Mouse (Mus musculus): Measurements from ENCODE around the gene Ppp1r13b. TPM values are rescaled to one million over a fixed set of nuclear protein-coding genes. Genes with fewer than 3 reads are reported as not detected.

Ppp1r13b gene
- polyA plus RNA-seq, 1 experiment = 34.1 TPM

- peak; percentile 36 for DNase-seq
- no peak overlapping the region for H3K4me3 ChIP-seq (replicated peaks; ENCODE audit: extremely low read depth, low read depth, low read length)
- TF ChIP-seq CTCF (IDR thresholded peaks at IDR 0.05; ENCODE audit: insufficient read depth, low read length) = no peak
- no peak for TF ChIP-seq POLR2A (IDR thresholded peaks at IDR 0.05; ENCODE audit: borderline replicate concordance, extremely low read depth, low read depth, low read length)
- H3K4me1 ChIP-seq (ENCODE audit: control insufficient read depth, insufficient read depth, low read length) = 0 out of 2 replicates have a peak, but pooled peaks cover 7% of the 10 kb centered on the region
- 51% methylated on average over 8 of the region's 8 CpGs for WGBS
Measured at GRCm38 (mm10) chr12:111819936-111820335, 88.0 kb downstream of the Ppp1r13b start.

GRCm38 (mm10) chr12:111817991-111818390 lies 89.9 kb downstream of the Ppp1r13b start:
- no peak for DNase-seq
- peaks cover 12% of the 10 kb centered on the region; the same call in 1 of the 2 replicates for H3K4me1 ChIP-seq (ENCODE audit: control insufficient read depth, insufficient read depth, low read length)
- TF ChIP-seq POLR2A (IDR thresholded peaks at IDR 0.05; ENCODE audit: borderline replicate concordance, extremely low read depth, low read depth, low read length) (no peak), CTCF (IDR thresholded peaks at IDR 0.05; ENCODE audit: insufficient read depth, low read length) (no peak)
- no peak overlapping the region for H3K4me3 ChIP-seq (replicated peaks; ENCODE audit: extremely low read depth, low read depth, low read length)
- 82% methylated on average over 8 of the region's 8 CpGs for WGBS

- no peak for DNase-seq
- Histone ChIP-seq H3K4me3 (replicated peaks; ENCODE audit: extremely low read depth, low read depth, low read length) (no peak overlapping the region), H3K4me1 (ENCODE audit: control insufficient read depth, insufficient read depth, low read length) (peaks cover 13% of the 10 kb centered on the region; the same call in 1 of the 2 replicates)
- 62% methylated on average over 9 of the region's 9 CpGs for WGBS
- TF ChIP-seq CTCF (IDR thresholded peaks at IDR 0.05; ENCODE audit: insufficient read depth, low read length) = no peak
- TF ChIP-seq POLR2A (IDR thresholded peaks at IDR 0.05; ENCODE audit: borderline replicate concordance, extremely low read depth, low read depth, low read length) = no peak
Measured at GRCm38 (mm10) chr12:111816967-111817366, 90.9 kb downstream of the Ppp1r13b start.

- Histone ChIP-seq H3K4me1 (ENCODE audit: control insufficient read depth, insufficient read depth, low read length) (peaks cover 13% of the 10 kb centered on the region; the same call in 1 of the 2 replicates), H3K4me3 (replicated peaks; ENCODE audit: extremely low read depth, low read depth, low read length) (no peak overlapping the region)
- TF ChIP-seq CTCF (IDR thresholded peaks at IDR 0.05; ENCODE audit: insufficient read depth, low read length) (no peak), POLR2A (IDR thresholded peaks at IDR 0.05; ENCODE audit: borderline replicate concordance, extremely low read depth, low read depth, low read length) (no peak)
- no peak for DNase-seq
- 52% methylated on average over 13 of the region's 13 CpGs for WGBS
Measured at GRCm38 (mm10) chr12:111816528-111816927, 91.4 kb downstream of the Ppp1r13b start.

GRCm38 (mm10) chr12:111814769-111815762 lies 92.8 kb downstream of the Ppp1r13b start:
- peak overlapping the region; percentile 72 for H3K4me3 ChIP-seq (replicated peaks; ENCODE audit: extremely low read depth, low read depth, low read length)
- 26% methylated on average over 19 of the region's 19 CpGs for WGBS
- TF ChIP-seq POLR2A (IDR thresholded peaks at IDR 0.05; ENCODE audit: borderline replicate concordance, extremely low read depth, low read depth, low read length) = no peak
- TF ChIP-seq CTCF (IDR thresholded peaks at IDR 0.05; ENCODE audit: insufficient read depth, low read length) = no peak
- peaks cover 13% of the 10 kb centered on the region; the same call in 1 of the 2 replicates for H3K4me1 ChIP-seq (ENCODE audit: control insufficient read depth, insufficient read depth, low read length)
- DNase-seq = peak; percentile 38

GRCm38 (mm10) chr12:111813766-111814617 lies 93.9 kb downstream of the Ppp1r13b start, which contains the start of the genes Xrcc3 and Zfyve21:
Xrcc3 (minus strand) TSS chr12:111813873.
Zfyve21 (plus strand) TSS chr12:111814170.
- DNase-seq = peak; percentile 93
- TF ChIP-seq CTCF (IDR thresholded peaks at IDR 0.05; ENCODE audit: insufficient read depth, low read length) = no peak
- peak; percentile 91 for TF ChIP-seq POLR2A (IDR thresholded peaks at IDR 0.05; ENCODE audit: borderline replicate concordance, extremely low read depth, low read depth, low read length)
- peak within 1 kb of the TSS; percentile 72 for H3K4me3 ChIP-seq (replicated peaks; ENCODE audit: extremely low read depth, low read depth, low read length)
- peaks cover 16% of the 10 kb centered on the region for H3K4me1 ChIP-seq (ENCODE audit: control insufficient read depth, insufficient read depth, low read length)
- WGBS = under 1% methylated on average over 87 of the region's 87 CpGs

- DNase-seq = no peak
- TF ChIP-seq POLR2A (IDR thresholded peaks at IDR 0.05; ENCODE audit: borderline replicate concordance, extremely low read depth, low read depth, low read length) = no peak
- TF ChIP-seq CTCF (IDR thresholded peaks at IDR 0.05; ENCODE audit: insufficient read depth, low read length) = no peak
- peaks cover 16% of the 10 kb centered on the region for H3K4me1 ChIP-seq (ENCODE audit: control insufficient read depth, insufficient read depth, low read length)
- WGBS = 3% methylated on average over 27 of the region's 27 CpGs
- H3K4me3 ChIP-seq (replicated peaks; ENCODE audit: extremely low read depth, low read depth, low read length) = peak overlapping the region; percentile 60
Measured at GRCm38 (mm10) chr12:111813111-111813765, 94.7 kb downstream of the Ppp1r13b start.

- WGBS = 60% methylated on average over 12 of the region's 12 CpGs
- Histone ChIP-seq H3K4me3 (replicated peaks; ENCODE audit: extremely low read depth, low read depth, low read length) (no peak overlapping the region), H3K4me1 (ENCODE audit: control insufficient read depth, insufficient read depth, low read length) (peaks cover 16% of the 10 kb centered on the region)
- no peak for DNase-seq
- TF ChIP-seq CTCF (IDR thresholded peaks at IDR 0.05; ENCODE audit: insufficient read depth, low read length) = no peak
- TF ChIP-seq POLR2A (IDR thresholded peaks at IDR 0.05; ENCODE audit: borderline replicate concordance, extremely low read depth, low read depth, low read length) = no peak
Measured at GRCm38 (mm10) chr12:111812611-111813010, 95.3 kb downstream of the Ppp1r13b start.
